Mouse (Mus musculus): ENCODE results near the gene Ergic1. TPM values are rescaled to one million over a fixed set of nuclear protein-coding genes. Genes with fewer than 3 reads are reported as not detected.

The Ergic1 gene
- total RNA-seq, 2 experiments from 2014 or later, result 51.1 to 59.5 TPM

DNA sequence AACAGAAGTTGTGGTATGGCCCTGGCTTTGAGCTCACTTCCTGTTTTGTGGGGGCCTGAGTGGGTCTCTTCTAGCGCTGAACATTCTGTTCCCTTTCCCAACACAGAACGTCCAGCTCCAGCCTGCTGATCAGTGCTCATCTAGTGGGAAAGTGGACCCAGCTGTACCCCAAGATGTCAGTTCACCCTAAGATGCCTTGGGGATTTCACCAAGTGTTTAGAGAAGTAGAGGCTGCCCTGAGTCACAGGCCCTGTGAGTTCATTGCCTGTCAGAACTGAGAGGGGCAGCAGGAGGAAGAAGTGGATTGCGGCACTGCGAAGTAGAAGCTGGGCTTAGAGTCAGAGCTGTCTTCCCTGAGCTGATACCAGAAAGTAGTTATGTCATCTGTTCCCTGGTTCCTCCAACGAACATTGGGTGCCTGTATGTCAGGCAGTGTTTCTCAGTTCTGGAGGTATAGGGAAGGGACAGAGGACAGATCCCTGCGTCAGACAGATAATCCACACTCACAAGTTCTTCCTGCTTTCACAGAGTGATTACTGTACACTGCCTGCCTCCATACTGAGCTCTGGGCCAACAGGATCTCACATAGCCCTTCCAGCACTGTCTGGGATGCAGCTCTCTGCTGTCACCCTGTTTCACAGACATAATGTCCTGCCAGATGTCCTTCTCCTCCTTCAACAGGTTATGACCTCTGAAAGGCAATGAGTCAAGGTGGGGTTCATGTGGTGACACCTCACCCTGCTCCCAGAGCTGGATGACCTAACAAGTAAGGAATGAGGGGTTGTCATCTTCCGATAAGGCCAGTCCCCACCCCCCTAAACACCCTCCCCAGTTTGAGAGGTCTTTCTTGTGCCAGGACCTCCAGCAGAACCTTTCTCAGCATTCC, 25.8 kb upstream of the Ergic1 start:
- intact Hi-C loops (cut with DNase I), result no loop called here
- DNase-seq, result no peak

- no peak for DNase-seq
- intact Hi-C loops (cut with DNase I), result no loop called here
Measured at GRCm38 (mm10) chr17:26537722-26538471, 23.4 kb upstream of the Ergic1 start.

DNA sequence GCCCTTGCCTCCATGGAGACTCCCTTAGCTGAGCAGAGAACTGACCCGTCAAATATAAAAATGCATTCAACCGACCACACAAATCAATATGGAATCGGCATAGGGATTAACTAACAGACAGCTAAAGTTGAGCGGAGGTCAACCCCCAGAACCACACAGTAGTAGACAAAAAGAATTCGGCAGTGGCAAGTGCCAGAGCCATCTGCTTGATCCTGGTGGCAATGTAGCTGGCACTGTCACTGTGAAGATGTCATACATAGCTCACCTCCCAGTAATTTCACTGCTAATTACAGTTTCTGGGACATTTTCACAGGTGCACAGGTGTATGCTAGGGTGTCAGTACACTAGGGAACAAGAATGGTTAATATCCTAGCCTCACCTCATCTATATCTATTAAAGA, 21.2 kb upstream of the Ergic1 start:
- DNase-seq, result no peak
- intact Hi-C loops (cut with DNase I), result no loop called here

GRCm38 (mm10) chr17:26544319-26544963, 16.8 kb upstream of the Ergic1 start:
- DNase-seq, result no peak
- intact Hi-C loops (cut with DNase I), result no loop called here

GRCm38 (mm10) chr17:26547771-26548170, 13.5 kb upstream of the Ergic1 start:
- intact Hi-C loops (cut with DNase I), result loop anchor here (2.0 to 5.0 kb wide), 2 partner anchors 35 to 39 kb away; no protein-coding TSS in a partner anchor
- DNase-seq, result peak; percentile 68 to 76

DNA sequence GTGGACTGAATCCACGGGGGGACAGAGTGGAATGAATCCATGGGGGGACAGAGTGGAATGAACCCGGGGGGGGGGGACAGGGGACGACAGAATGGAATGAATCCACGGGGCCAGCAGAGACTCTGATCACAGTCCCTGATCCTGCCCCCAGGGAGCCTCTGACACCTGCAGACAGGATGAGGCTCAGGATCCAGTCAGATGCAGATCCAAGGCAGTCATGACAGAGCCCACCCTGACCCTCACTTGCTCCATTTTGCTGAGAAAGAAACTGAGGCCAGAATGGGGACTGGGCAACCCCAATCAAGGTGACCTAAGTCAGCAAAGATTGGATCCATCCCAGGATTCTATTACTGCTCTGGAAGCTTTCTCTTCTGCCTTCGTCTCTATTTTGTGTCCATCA, 12.7 kb upstream of the Ergic1 start:
- no peak for DNase-seq
- intact Hi-C loops (cut with DNase I), result loop anchor here (5.0 kb wide), 1 partner anchor 34 kb away; no protein-coding TSS in a partner anchor

DNA sequence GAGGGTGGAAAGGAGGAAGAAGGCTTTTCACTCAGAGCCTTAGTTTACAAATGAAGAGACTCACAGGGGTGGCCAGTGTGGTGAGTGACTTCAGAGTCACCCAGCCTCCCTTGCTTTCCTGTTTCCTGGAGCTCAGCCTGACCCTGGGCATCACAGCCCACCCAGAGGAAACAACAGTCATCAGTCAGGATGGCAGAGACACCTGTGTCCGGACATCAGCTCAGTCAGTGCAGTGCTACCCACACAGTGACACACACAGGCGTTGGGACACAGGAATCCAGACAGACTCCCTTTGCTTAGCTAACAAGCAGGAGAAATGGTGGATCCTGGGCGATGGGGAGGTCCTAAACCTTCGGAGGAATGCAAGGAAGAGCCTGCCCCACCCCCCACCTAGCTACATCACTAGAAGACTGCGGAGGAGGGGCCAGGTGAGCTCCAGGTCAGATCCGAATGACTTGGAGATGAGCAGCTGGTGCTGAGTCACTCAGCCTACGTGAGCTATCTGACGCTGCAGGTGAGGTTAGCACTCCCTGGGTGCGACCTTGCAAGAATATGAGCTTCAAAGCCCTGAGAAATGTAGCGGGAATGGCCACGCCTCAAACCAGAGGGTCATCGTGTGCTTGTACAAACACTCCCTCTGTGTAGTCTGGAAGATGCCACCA, 12.0 kb upstream of the Ergic1 start:
- intact Hi-C loops (cut with DNase I), result loop anchor here (5.0 kb wide), 1 partner anchor 33 kb away; no protein-coding TSS in a partner anchor
- DNase-seq, result no peak

DNA sequence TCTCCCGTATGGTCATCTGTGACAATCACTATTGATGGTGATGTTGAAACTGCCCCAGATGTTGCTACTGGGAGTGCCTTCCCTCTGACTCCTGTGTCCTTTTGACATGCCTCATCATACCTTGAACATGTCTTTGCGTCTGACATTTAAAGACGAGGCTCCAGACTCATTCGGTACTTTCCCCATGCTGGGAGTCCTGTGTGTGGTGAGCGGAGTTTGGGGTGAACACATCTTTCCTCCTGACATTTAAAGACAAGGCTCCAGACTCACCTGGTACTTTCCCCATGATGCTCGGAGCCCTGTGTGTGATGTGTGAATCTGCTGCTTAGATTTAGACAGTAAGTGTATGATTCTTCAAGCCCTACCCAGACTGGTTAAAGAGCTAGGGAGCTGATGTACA, 10.2 kb upstream of the Ergic1 start:
- intact Hi-C loops (cut with DNase I), result no loop called here
- DNase-seq, result no peak

- no peak for DNase-seq
- intact Hi-C loops (cut with DNase I), result no loop called here
Measured at GRCm38 (mm10) chr17:26553033-26553432, 8.3 kb upstream of the Ergic1 start.

DNA sequence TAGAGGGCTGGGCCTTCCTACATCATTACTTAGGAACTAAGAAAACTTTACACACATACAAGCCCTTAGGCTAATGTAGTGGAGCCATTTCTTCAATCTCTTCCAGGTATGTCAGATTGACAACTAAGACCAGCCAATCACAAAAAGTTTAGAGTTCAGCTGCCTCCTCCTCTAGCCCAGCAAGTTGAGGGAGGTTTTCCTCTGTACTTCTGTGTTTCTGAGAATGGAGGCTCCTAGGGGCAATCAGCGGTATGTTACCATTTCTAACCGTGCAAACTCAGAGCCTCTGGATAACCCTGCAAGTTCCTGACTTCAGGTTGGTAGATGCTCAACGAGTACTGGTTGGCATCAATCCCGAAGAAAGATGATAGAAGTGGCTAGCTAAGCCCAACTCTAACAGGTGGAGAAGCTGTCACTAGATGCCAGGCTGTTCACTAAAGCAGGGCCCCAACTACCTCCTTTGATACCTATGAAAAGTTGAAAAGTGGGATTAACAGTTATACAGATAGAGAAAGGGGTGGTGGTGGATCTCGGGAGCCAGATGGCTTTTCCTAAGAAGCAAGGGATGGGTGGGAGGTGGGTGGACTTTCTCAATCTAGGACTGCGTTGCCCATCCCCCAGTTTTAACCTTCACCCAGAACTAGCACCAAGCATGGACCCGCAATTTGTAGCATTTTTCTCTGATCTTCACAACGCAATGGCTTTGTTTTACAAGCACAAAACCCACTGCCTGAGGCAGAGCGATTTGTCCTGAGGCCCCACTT, 581 bp upstream of the Ergic1 start:
- no peak for DNase-seq
- intact Hi-C loops (cut with DNase I), result no loop called here

- no peak for DNase-seq
- intact Hi-C loops (cut with DNase I), result no loop called here
Measured at GRCm38 (mm10) chr17:26561651-26562181, 427 bp downstream of the Ergic1 start, which contains the start of gene Dusp1. Gene Dusp1 (minus strand): TSS chr17:26562128.

GRCm38 (mm10) chr17:26562292-26562691, 1.0 kb downstream of the Ergic1 start:
- intact Hi-C loops (cut with DNase I), result no loop called here
- DNase-seq, result no peak

GRCm38 (mm10) chr17:26563476-26563875, 2.2 kb downstream of the Ergic1 start:
- no peak for DNase-seq
- intact Hi-C loops (cut with DNase I), result no loop called here

- intact Hi-C loops (cut with DNase I), result no loop called here
- no peak for DNase-seq
Measured at GRCm38 (mm10) chr17:26564439-26564838, 3.1 kb downstream of the Ergic1 start.

DNA sequence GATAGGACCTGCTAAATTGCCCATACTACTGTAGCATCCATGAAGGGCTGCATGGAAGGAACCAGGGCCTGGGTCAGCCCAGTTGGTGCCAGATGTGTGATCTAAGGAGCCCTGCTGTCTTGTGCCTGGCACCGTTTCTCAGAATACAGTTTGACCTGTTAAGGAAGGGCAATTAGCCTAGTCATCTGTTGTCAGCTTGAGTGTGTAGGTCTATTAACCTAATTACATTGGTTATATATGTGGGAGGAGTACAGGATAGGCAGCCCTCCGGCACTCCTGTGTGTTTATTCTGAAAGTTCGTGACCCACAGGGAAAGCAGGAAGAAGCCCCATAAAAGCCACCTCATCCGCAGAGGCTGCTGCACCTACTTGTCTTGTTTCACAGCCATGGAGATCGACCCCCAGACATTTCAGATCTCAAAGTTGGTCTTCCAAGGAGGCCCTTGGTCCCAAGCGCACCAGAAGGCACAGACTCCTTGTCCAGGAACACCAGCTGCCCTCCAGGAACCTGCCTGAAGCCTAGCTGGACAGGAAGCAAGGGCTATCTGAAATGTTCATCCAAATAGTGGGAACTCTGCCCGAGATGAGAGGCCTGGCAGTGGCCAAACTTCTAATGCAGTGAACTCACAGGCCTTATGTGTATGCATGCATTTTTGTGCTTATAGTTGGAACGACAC, 6.0 kb downstream of the Ergic1 start:
- intact Hi-C loops (cut with DNase I), result no loop called here
- DNase-seq, result no peak

DNA sequence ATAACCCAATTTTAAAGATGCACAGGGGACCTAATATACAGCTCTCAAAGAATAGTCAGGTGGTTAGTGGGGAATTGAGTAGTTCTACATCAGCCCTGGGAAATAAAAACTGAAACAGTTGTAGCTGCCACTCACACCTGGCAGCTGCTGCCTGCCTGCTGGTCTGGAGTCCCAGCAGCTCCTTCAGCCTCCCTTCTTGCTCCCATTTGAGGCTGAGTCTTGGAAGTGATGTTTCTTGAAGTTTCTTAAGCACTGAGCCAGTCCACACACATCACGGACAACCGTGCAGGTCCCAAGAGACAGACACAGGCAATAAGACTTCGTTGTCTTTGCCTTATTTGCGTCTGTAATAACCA, 6.5 kb downstream of the Ergic1 start:
- no peak for DNase-seq

DNA sequence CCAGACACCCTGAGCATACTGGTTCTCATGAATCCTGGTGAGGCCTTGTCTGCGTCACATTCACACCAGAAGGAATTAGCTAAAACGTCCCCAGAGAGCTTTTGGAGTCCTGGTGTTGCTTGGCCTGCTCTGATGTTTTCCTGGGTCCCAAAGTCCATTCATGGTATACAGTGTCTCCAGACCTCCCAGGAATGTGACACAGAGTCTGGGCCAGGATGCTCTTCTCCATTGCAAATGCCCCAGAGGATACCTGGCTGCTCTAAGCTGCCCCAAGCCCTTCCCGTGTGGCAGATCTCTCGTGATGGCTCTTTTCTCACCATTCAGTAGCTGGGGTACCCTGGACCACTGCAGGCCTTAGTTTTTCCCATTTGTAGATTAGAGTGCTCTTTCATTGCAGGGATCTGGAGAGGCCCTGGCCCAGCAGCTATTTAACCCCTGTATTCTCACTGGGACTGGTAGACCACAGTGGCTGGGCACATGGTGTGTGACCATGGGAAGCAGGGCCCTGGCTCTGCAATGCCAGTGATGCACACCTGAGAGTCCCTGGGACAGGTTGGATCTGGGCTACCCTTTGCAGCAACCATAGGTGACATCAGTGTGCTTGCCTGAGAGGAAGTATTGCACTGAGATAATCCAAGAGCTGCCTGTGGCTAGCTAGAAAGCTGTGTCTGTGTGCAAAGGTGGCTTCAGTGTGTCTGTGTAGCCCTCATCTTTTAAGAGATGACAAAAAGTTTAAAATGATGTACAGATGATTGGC, 8.5 kb downstream of the Ergic1 start:
- DNase-seq, result no peak
- intact Hi-C loops (cut with DNase I), result no loop called here

More for the DNA sequence above, 6.5 kb downstream of the Ergic1 start:
- intact Hi-C loops (cut with DNase I), result no loop called here

- no peak for DNase-seq
Measured at GRCm38 (mm10) chr17:26570651-26571118, 9.4 kb downstream of the Ergic1 start.

More at GRCm38 (mm10) chr17:26570651-26571118, 9.4 kb downstream of the Ergic1 start:
- intact Hi-C loops (cut with DNase I), result no loop called here

Data from heart, postnatal 14 days (tissue).